Mouse (Mus musculus) liver, embryonic 16.5 days (tissue): Measurements from ENCODE around the gene Tmem100. TPM values are rescaled to one million over a fixed set of nuclear protein-coding genes. Genes with fewer than 3 reads are reported as not detected.

Experiments used
- ATAC-seq: fragments of 200-750 bp; cut with Nextera tagmentation; 2 replicates; pipeline ENCODE4 v1.8.0; 2017; ENCODE audit warnings: low read depth, mild to moderate bottlenecking, moderate number of reproducible peaks, moderate library complexity
- H3K27ac ChIP-seq: fragments of 300-500 bp; sonication (generic); 2 replicates; pipeline ENCODE4 v1.5.1; 2014; ENCODE audit warnings: mild to moderate bottlenecking, low read length
- H3K27me3 ChIP-seq: fragments of 300-500 bp; sonication (generic); 2 replicates; pipeline ENCODE4 v1.6.1; 2014; ENCODE audit warnings: low read depth, low read length, mixed read lengths; ENCODE audit not compliant: control insufficient read depth, insufficient read depth
- H3K36me3 ChIP-seq: fragments of 300-500 bp; sonication (generic); 2 replicates; pipeline ENCODE4 v1.6.1; 2014; ENCODE audit warnings: mild to moderate bottlenecking; ENCODE audit not compliant: control insufficient read depth, insufficient read depth
- H3K4me1 ChIP-seq: fragments of 300-500 bp; sonication (generic); 2 replicates; pipeline ENCODE4 v1.6.1; 2014; ENCODE audit warnings: low read depth, low read length, mixed read lengths; ENCODE audit not compliant: control insufficient read depth
- H3K4me2 ChIP-seq: fragments of 300-500 bp; sonication (generic); 2 replicates; pipeline ENCODE4 v1.6.1; 2014; ENCODE audit warnings: low read depth, low read length, mixed read lengths
- H3K4me3 ChIP-seq: fragments of 300-500 bp; sonication (generic); 2 replicates; pipeline ENCODE4 v1.5.1; 2014; ENCODE audit warnings: low read depth, mild to moderate bottlenecking, low read length
- H3K9ac ChIP-seq: fragments of 300-500 bp; sonication (generic); 2 replicates; pipeline ENCODE4 v1.6.1; 2014; ENCODE audit warnings: low read depth, low read length
- H3K9me3 ChIP-seq: fragments of 300-500 bp; sonication (generic); replicated peaks from 2 replicates; pipeline ENCODE4 v1.6.1; 2016; ENCODE audit warnings: low read length; ENCODE audit not compliant: control insufficient read depth
- WGBS: fragments of 180-500 bp; shearing (Covaris S2); extraction: QIAGEN DNeasy Blood & Tissue Kit; methylation state at CpG from one replicate; pipeline ENCODE4 v1.1.7; 2014; ENCODE audit not compliant: insufficient replicate concordance; 5-methylcytosine and 5-hydroxymethylcytosine counted together
- polyA plus RNA-seq: library from polyadenylated mRNA; unstranded; fragments of >200 nt; fragmentation: Nextera tagmentation; extraction: Ambion mirVana; gene quantifications from 2 replicates; pipeline ENCODE4 v1.2.1, GENCODE M21; 2015

Tmem100 gene
- polyA plus RNA-seq = 0.45 and 0.55 TPM in 2 replicates

DNA sequence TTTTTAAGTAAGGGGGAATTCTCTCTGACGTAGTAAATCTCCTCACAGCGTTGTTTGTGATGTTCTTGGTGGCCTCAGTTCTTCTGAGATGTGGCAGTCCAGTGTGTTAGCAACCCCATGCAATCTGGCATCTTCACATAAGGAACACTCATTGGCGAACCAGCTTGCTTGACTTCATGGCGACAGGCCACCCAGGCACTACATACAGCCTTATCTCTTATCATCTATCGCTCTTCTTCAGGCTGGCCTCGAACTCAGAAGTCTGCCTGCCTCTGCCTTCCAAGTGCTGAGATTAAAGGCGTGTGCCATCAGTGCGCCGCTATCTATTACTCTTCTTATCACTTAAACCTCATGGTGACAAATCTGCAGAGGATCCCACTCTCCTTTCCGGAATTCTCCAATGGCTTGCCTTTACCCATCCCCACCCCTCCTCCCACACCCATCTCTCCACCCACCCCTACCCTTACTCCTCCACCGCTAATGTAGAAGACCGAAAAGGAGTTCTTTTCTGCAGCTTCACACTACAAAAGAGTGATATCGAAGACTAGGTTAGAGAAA, at the start of gene Tmem100:
Gene Tmem100, plus strand, starts transcription at position 508 of the 558 bp plus-strand sequence.
- 36% methylated on average over 13 of the region's 13 CpGs for WGBS
- H3K9ac ChIP-seq = no peak within 1 kb of the TSS
- no peaks in the 10 kb centered on the region for H3K9me3 ChIP-seq
- H3K27ac ChIP-seq = no peak within 1 kb of the TSS
- ATAC-seq = no peak
- no peaks in the 10 kb centered on the region for H3K36me3 ChIP-seq
- peak within 1 kb of the TSS; percentile 19 for H3K4me3 ChIP-seq
- H3K4me2 ChIP-seq = peak within 1 kb of the TSS; percentile 44
- no peaks in the 10 kb centered on the region; the same call in none of the 2 replicates for H3K4me1 ChIP-seq
- H3K27me3 ChIP-seq = peaks cover 16% of the 10 kb centered on the region

DNA sequence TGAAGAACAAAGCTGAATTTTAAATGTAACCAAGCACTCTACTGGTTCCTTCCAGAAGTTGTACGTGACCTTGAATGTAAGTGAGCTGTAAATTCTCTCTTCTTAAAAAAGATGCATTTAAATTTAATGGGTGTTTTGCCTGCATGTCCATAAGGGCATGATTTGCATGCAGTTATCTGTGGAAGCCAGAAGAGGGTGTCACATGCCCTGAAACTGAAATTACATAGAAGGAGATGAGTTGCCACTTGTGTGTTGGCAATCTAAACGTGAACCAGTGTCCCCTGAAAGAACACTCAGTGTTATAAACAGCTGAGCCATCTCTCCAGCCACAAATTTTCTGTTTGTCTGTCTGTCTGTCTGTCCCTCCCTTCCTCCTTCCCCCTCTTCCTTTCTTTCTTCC, 47.2 kb upstream of the Tmem100 start:
- no peaks in the 10 kb centered on the region for H3K27me3 ChIP-seq
- 46% methylated on average over 2 of the region's 2 CpGs for WGBS
- no peak for ATAC-seq
- H3K36me3 ChIP-seq = no peaks in the 10 kb centered on the region; the same call in 1 of the 2 replicates
- H3K4me2 ChIP-seq = no peak overlapping the region
- H3K9me3 ChIP-seq = no peaks in the 10 kb centered on the region
- H3K9ac ChIP-seq = no peak overlapping the region
- no peaks in the 10 kb centered on the region for H3K4me1 ChIP-seq
- no peak overlapping the region for H3K4me3 ChIP-seq
- no peak overlapping the region for H3K27ac ChIP-seq

DNA sequence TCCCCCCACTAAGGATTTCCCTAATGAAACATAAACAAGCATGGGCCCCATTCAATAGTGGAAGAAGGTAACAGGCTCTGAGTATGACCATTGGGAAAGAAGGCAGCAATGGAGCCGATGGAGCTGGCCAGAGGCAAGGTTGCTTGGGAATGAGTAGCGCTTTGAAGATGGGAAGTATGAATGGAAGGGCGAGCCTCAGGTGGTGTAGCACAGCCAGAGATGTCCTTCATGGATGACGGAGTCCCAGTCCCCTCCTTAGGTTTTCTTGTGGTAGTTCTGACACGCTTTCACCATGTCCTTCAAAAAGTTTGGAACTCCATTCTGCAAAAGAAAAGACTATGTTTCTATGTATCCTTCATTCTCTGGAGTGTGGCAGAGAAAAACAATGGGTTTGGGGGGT, 45.7 kb upstream of the Tmem100 start:
- Histone ChIP-seq H3K4me2 (no peak overlapping the region), H3K27me3 (no peaks in the 10 kb centered on the region), H3K9me3 (no peaks in the 10 kb centered on the region), H3K4me1 (no peaks in the 10 kb centered on the region), H3K27ac (no peak overlapping the region), H3K4me3 (no peak overlapping the region), H3K9ac (no peak overlapping the region), H3K36me3 (no peaks in the 10 kb centered on the region; the same call in 1 of the 2 replicates)
- ATAC-seq = no peak
- 74% methylated on average over 5 of the region's 5 CpGs for WGBS

DNA sequence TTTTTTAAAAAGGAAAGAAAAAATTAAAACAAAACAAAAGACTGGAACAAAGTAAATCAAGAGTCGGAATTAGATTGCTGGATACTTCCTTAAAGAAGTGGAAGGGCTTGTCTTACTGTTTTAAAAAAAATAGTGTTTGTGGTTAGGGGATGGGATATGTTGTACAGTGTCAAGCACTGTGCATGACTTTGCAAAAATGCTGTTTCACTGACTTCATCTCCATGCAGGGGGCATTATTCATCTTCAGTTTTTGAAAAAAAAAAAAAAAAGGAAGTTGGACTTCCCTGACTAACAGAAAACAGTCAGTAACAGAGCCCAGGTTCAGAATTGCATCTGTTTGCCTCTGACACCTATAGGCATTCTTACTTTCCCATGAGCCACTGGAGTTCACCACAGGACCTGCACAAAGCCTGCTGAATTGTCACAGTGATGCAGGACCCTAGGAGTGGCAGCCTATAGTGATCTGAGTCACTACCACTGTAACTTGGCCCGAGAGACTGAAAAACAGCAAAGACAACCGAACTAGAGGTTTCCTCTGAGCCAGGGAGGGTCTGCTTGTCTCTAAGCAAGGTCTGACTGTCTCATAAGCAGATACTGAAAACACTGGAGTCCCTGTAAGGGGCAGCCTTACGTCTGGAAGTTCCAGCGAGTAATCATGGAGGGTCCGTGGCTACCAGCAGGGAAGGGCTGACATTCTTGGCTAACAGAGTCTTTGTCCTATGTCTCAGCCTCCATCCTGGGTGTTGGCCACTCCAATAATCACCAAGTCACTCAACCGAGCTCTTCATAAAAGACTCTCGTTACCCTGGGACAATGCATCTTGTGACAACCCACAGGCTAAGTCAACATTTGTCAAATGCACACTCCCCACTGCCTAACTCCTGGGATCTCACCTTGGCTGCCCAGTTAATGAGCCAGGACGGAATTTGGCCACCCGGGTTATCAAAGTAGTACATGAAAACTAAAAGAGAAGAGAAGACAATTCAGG, 44.7 kb upstream of the Tmem100 start:
- 49% methylated on average over 10 of the region's 10 CpGs for WGBS
- Histone ChIP-seq H3K4me2 (no peak overlapping the region), H3K27me3 (no peaks in the 10 kb centered on the region), H3K9ac (no peak overlapping the region), H3K4me3 (no peak overlapping the region), H3K27ac (no peak overlapping the region), H3K36me3 (no peaks in the 10 kb centered on the region; the same call in 1 of the 2 replicates), H3K4me1 (no peaks in the 10 kb centered on the region), H3K9me3 (no peaks in the 10 kb centered on the region)
- ATAC-seq = no peak

DNA sequence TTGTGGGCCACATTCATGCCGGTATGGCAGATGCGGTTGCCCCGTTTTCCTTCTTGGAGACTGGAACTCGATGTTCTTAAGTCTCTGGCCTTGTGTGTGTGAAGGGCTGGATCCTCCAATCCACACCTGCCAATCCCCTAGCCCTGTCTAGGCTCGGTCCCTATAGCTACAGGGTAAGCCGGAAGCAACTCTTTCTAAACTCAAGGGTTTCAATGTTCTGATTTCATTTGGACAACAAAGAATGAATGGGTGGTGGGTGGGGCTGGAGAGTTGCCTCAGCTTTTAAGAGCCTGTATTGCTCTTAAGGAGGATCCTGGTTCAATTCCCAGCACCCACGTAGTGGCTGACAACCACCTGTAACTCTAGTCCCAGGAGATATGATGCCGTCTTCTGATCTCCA, 43.6 kb upstream of the Tmem100 start:
- no peaks in the 10 kb centered on the region; the same call in 1 of the 2 replicates for H3K36me3 ChIP-seq
- H3K9me3 ChIP-seq = no peaks in the 10 kb centered on the region
- no peaks in the 10 kb centered on the region for H3K4me1 ChIP-seq
- no peak overlapping the region for H3K9ac ChIP-seq
- ATAC-seq = no peak
- no peaks in the 10 kb centered on the region for H3K27me3 ChIP-seq
- 82% methylated on average over 8 of the region's 8 CpGs for WGBS
- no peak overlapping the region for H3K4me3 ChIP-seq
- no peak overlapping the region for H3K27ac ChIP-seq
- no peak overlapping the region for H3K4me2 ChIP-seq

DNA sequence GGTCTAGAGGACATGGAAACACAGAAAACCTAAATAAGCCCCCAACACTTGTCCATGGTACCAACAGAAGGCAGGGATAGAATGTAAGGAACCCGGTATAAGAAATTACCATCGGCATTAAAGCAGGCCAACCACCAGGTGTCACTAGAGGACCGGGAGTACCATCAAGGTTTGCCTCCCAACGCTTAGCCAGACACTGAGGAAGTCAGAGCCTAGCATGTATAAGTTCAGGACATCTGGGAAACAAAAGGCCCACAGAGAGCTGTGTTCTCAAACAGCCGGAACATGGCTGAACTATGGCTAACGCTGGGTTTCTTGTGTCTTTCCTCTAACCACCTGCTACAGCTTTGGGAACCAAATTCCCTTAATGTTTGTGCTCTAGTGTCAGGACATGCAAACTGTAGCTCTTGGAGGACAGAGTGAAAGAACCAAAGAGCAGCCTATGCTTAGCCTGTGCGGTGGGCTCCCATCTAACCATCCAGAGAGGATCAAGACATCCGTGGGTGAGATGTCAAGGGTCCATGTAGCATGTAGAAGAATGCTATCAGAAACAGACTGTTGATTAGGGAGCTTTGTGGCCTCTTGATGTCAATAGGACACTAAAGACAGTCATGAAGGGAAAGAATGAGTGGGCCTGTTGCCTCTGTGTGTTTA, 41.1 kb upstream of the Tmem100 start:
- Histone ChIP-seq H3K27me3 (no peaks in the 10 kb centered on the region), H3K36me3 (no peaks in the 10 kb centered on the region), H3K4me2 (no peak overlapping the region), H3K4me1 (no peaks in the 10 kb centered on the region), H3K9me3 (no peaks in the 10 kb centered on the region), H3K9ac (no peak overlapping the region), H3K27ac (no peak overlapping the region), H3K4me3 (no peak overlapping the region)
- no peak for ATAC-seq
- WGBS = 18% methylated on average over 8 of the region's 8 CpGs

DNA sequence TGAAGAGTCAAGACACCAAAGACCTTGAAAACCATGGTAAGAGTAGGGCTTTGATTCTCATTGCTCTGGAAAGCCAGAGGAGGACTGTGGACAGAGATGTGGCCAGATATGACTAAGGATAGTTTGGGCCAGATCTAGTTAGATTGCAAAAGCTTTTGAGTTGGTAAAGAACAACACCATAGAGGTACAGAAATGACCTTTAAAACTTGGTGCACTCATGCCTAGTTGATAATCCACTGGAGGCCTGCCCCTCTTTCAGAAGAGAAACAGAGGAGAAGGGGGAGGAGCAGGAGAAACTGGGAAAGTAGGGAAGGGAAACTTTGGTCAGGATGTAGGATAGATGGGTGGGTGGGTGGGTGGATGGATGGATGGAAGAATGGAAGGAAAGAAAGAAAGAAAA, 38.5 kb upstream of the Tmem100 start:
- Histone ChIP-seq H3K9me3 (no peaks in the 10 kb centered on the region), H3K36me3 (no peaks in the 10 kb centered on the region), H3K4me1 (no peaks in the 10 kb centered on the region), H3K4me3 (no peak overlapping the region), H3K4me2 (no peak overlapping the region), H3K27ac (no peak overlapping the region), H3K27me3 (no peaks in the 10 kb centered on the region), H3K9ac (no peak overlapping the region)
- peak; percentile 48 for ATAC-seq

DNA sequence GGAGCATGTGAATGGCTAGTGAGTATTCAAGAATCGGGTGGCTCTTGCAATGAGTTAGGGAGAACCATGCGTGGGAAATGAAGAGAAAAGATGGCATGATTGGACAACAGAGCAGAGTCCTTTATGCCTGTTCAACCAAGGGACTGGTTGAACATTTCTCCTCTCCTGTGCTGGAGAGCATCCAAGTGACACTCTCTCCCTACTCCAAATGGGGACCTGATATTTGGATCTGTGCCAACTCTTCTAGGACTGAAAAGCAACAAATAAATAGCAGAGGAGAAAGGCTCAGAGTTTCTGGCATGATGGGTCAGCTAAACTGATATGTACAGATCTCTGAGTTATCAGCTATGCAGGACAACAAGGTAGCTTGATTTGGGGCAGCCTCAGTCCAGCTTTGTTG, 35.4 kb upstream of the Tmem100 start:
- ATAC-seq = peak; percentile 30; the same call in 1 of the 2 replicates
- Histone ChIP-seq H3K27me3 (no peaks in the 10 kb centered on the region), H3K4me2 (no peak overlapping the region)

More for the DNA sequence above, 35.4 kb upstream of the Tmem100 start:
- no peaks in the 10 kb centered on the region for H3K9me3 ChIP-seq
- 64% methylated on average over 2 of the region's 2 CpGs for WGBS
- no peak overlapping the region for H3K4me3 ChIP-seq
- no peak overlapping the region for H3K9ac ChIP-seq
- H3K36me3 ChIP-seq = no peaks in the 10 kb centered on the region
- no peaks in the 10 kb centered on the region for H3K4me1 ChIP-seq
- H3K27ac ChIP-seq = peak overlapping the region; percentile 37; the same call in 1 of the 2 replicates
